Mouse (Mus musculus): Measurements from ENCODE around the gene Soat1. TPM values are rescaled to one million over a fixed set of nuclear protein-coding genes. Genes with fewer than 3 reads are reported as not detected.

The Soat1 gene
- total RNA-seq, 2 experiments from 2014 or later: 49.3 to 55.9 TPM

DNA sequence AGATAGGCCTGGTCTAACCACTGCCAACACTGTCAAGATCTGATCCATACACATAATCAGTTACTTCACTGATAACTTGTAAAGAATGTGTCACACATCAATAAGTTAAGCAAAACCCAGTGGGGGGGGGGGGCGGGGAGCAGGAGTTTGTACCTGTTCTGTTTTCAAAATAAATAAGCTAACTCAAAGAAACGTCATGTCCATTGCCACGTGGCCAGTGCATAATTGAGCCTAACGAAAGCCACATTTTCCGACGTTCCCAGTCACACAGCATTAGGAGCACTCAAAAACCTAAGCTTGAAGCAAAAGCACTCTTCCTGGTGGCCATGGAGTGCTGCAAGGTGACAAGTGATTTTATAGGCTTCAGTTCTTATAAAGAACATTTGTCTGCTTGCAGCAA is 13.1 kb downstream of the Soat1 start:
- no peak overlapping the region for H3K4me3 ChIP-seq
- DNase-seq (ENCODE audit: low spot score in 2 of 2): no peak
- no peak overlapping the region for H3K27ac ChIP-seq
- TF ChIP-seq CTCF (conservative IDR thresholded peaks at IDR 0.05): no peak

- H3K4me3 ChIP-seq: no peak overlapping the region
- DNase-seq (ENCODE audit: low spot score in 2 of 2): no peak
- no peak overlapping the region for H3K27ac ChIP-seq
- TF ChIP-seq CTCF (conservative IDR thresholded peaks at IDR 0.05): no peak
These were observed 13.9 kb downstream of the Soat1 start for GRCm38 (mm10) chr1:156460216-156460615.

GRCm38 (mm10) chr1:156459690-156460089 is 14.4 kb downstream of the Soat1 start:
- no peak for DNase-seq (ENCODE audit: low spot score in 2 of 2)
- Histone ChIP-seq H3K27ac (no peak overlapping the region), H3K4me3 (no peak overlapping the region)
- TF ChIP-seq CTCF (conservative IDR thresholded peaks at IDR 0.05): no peak

DNA sequence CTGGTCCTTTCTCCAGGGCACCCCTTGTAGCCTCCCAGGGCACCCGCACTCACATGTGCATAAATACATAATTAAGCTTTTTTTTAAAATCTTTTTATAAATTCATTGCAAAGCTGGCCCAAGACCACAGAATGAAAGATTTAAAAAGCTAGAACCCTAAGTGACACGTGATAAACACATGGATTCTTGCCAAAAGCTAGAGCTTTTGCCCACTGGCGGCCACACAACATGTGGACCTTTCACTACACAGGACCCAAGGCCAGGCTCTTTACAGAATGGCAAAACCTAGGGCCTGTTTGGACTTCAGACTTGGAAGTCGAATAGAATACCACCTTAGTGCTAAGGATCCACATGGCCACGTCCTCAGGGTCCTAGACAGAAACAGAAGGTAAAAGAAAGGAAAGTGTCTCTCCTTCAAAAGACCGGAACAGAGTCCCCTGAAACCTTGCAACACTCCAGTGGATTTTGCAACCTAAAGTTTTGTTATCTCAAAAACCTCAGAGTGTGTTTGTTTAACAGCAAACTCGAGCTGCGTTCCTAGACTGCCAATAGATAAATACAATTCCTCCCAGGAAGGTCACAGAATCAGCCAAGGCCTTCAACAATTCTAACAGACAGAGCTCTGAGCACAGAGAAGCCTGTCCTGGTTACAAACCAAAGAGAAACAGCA is 15.6 kb downstream of the Soat1 start:
- no peak for DNase-seq (ENCODE audit: low spot score in 2 of 2)
- Histone ChIP-seq H3K4me3 (no peak overlapping the region), H3K27ac (no peak overlapping the region)
- TF ChIP-seq CTCF (conservative IDR thresholded peaks at IDR 0.05): no peak

DNA sequence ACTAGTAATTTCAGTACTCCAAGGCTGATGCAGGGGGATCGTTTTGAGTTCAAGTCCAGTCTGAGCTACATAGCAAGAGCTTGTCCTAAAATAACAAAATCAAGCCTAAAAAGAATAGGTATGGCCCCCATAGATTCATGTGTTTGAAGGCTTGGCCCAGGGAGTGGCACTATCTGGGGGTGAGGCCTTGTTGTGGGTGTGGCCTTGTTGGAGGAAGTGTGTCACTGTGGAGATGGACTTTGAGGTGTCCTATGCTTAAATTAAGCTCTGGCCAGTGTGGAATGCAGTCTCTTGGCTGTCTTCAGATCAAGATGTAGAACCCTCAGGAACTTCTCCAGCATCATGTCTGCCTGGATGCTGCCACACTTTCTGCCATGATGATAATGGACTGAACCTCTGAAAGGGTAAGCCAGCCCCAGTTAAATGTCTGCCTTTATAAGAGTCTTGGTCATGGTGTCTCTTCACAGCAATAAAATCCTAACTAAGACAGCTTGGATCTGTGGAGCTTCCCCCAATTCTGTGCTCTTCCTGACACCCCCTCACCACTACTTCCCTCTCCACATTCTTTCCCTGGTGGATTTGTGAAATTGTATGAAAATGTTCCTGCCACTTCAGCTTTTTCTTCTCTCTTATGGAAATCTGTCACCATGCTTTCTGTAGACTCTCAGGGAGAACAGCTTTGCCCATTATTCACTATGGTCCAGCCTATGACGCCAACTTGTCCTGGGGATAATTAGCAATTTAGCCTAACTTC is 18.9 kb downstream of the Soat1 start:
- no peak for DNase-seq (ENCODE audit: low spot score in 2 of 2)
- no peak for TF ChIP-seq CTCF (conservative IDR thresholded peaks at IDR 0.05)
- H3K4me3 ChIP-seq: no peak overlapping the region
- no peak overlapping the region for H3K27ac ChIP-seq

- DNase-seq (ENCODE audit: low spot score in 2 of 2): no peak
- no peak for TF ChIP-seq CTCF (conservative IDR thresholded peaks at IDR 0.05)
- Histone ChIP-seq H3K4me3 (no peak overlapping the region), H3K27ac (no peak overlapping the region)
These were observed 19.7 kb downstream of the Soat1 start for GRCm38 (mm10) chr1:156454384-156454783.

DNA sequence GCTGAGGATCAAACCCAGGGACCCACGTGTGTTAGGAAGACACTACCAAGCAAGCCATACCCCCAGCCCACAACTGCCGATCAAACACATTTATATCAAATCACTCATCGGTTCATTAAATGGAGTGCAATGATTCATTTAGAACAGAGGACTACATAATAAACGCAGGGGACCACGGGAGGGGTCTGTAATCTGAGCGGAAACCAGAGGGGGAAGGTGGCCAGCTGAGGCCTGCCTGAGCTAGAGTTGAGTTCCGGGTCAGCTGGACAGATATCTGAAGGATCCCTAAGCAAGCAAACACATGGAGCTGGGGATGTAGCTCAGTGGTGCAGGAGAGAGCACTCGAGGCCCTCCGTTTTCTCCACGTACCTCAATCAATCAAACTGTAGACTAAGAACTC is 20.3 kb downstream of the Soat1 start:
- no peak for TF ChIP-seq CTCF (conservative IDR thresholded peaks at IDR 0.05)
- Histone ChIP-seq H3K4me3 (no peak overlapping the region), H3K27ac (no peak overlapping the region)
- no peak for DNase-seq (ENCODE audit: low spot score in 2 of 2)

DNA sequence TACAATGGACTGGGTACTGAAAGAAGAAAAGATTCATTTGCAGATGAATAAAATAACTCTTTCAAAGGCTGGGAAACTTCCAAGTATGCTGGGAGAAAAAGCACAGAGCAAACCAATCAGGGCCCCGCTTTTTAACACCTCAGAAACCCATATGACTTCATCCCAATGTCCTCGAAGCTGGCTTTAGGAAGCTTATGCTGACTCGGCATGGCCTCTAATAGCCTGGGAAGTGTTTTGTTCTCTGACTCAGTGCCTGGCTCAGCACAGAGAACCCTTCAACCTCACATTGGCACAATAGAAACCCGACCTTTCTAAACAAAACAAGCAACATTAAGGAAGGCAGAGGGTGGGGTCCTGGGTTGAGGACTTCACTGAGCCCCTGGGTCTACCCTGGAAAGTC is 23.7 kb downstream of the Soat1 start:
- no peak overlapping the region for H3K4me3 ChIP-seq
- TF ChIP-seq CTCF (conservative IDR thresholded peaks at IDR 0.05): no peak
- peak overlapping the region; percentile 9 for H3K27ac ChIP-seq
- no peak for DNase-seq (ENCODE audit: low spot score in 2 of 2)

DNA sequence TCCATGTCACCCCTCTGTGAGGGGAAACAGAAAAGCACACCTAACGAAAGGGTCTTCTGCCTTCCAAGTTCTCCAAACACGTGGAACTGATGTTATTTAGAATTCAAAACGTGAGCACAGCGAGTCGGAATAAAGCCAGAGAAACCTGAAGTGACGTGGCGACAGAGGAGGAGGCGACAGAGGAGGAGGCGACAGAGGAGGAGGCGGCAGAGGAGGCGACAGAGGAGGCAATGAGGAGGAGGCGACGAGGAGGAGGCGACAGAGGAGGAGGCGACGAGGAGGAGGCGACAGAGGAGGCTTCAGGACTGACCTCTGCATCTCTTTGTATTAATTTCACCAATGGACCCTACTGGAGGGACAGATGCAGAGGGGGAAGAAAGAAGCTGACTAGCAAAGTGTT is 24.4 kb downstream of the Soat1 start:
- no peak overlapping the region for H3K4me3 ChIP-seq
- TF ChIP-seq CTCF (conservative IDR thresholded peaks at IDR 0.05): no peak
- peak overlapping the region; percentile 9; the same call in 1 of the 2 replicates for H3K27ac ChIP-seq
- DNase-seq (ENCODE audit: low spot score in 2 of 2): no peak

- no peak for TF ChIP-seq CTCF (conservative IDR thresholded peaks at IDR 0.05)
- Histone ChIP-seq H3K27ac (no peak overlapping the region), H3K4me3 (no peak overlapping the region)
- DNase-seq (ENCODE audit: low spot score in 2 of 2): no peak
These were observed 25.0 kb downstream of the Soat1 start for GRCm38 (mm10) chr1:156449089-156449488.

DNA sequence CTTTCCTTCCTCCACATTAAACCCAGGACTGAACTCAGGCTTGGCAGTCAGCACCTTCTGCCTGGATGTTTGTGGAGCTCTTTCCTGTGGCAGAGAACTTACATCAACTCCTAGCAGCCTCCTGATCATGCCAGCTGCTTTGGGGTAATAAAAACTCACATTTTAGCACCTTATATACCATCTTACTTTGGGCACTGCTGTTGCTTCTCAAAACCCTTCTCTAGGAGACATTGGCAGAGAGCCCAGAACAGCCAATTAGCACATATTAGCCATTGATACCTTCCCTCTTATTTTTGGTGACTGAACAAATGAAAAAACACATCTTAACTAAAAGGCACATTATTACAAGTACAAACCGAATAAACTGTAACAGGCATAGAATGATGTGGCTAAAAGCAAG is 29.1 kb downstream of the Soat1 start:
- Histone ChIP-seq H3K27ac (peak overlapping the region; percentile 49; the same call in 1 of the 2 replicates), H3K4me3 (no peak overlapping the region)
- DNase-seq (ENCODE audit: low spot score in 2 of 2): no peak
- TF ChIP-seq CTCF (conservative IDR thresholded peaks at IDR 0.05): no peak

DNA sequence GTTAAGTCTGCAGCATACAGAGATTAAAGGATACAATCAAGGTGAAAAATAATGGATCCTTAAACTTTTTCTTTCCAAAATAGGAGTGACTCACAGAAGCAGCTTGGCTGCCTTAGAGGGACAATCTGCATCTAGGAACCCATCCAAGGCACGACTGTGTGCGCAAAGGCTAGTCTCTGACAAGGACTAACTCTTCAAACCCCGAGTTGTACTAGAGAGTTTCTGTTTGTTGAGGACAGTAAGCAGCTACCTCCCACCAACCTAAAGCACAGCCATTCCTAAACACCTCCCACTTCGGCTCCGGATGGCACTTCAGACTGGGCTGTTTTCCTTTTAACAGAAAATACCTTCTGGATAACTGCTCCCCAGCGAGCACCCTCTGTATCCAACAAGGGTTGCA is 31.4 kb downstream of the Soat1 start:
- Histone ChIP-seq H3K27ac (peak overlapping the region; percentile 73), H3K4me3 (no peak overlapping the region)
- no peak for DNase-seq (ENCODE audit: low spot score in 2 of 2)
- TF ChIP-seq CTCF (conservative IDR thresholded peaks at IDR 0.05): no peak

GRCm38 (mm10) chr1:156442266-156442665 is 31.9 kb downstream of the Soat1 start:
- no peak overlapping the region for H3K4me3 ChIP-seq
- peak overlapping the region; percentile 73 for H3K27ac ChIP-seq
- DNase-seq (ENCODE audit: low spot score in 2 of 2): no peak
- no peak for TF ChIP-seq CTCF (conservative IDR thresholded peaks at IDR 0.05)

- DNase-seq (ENCODE audit: low spot score in 2 of 2): no peak
- no peak for TF ChIP-seq CTCF (conservative IDR thresholded peaks at IDR 0.05)
- H3K4me3 ChIP-seq: no peak overlapping the region
- no peak overlapping the region for H3K27ac ChIP-seq
These were observed 36.4 kb downstream of the Soat1 start for GRCm38 (mm10) chr1:156437726-156438125.
